Comparison of ENCODE assay signal across 10 mouse cellular contexts in genomic region chr13:60674911-60675310, GRCm38 (mm10).
DNase-seq lines count a peak whose midpoint lies in the region; ATAC-seq and TF ChIP-seq lines count a peak whose summit lies in the region.
"Had no signal": no experiment of that assay in that cellular context is flagged by ENCODE, and none has a peak within 500 bp of the region (broad histone marks: within the 10 kb centered on the region; RNA-seq: fewer than 3 reads in every experiment).

No protein-coding gene starts in this region.

- H3K4me1 ChIP-seq in embryonic facial prominence, embryonic 15.5 days: 0 out of 2 replicates have a peak, but pooled peaks cover 4% of the 10 kb centered on the region

- no peak overlapping the region for H3K27ac ChIP-seq in gastrocnemius, adult 2 months
- peak overlapping the region; percentile 17; the same call in 1 of the 2 replicates for H3K27ac ChIP-seq in embryonic facial prominence, embryonic 15.5 days (replicated peaks)

- no peak for DNase-seq in gastrocnemius, adult 2 months
- no peak for DNase-seq in gastrocnemius, adult 8-10 months (ENCODE audit: low spot score in 2 of 2)
- DNase-seq in kidney, postnatal 10 days: peak; percentile 76
- peak; percentile 41 for DNase-seq in lung, postnatal 10 days
- DNase-seq in thymus, postnatal 10 days (ENCODE audit: low spot score in 2 of 2): no peak
- DNase-seq in spleen, adult 12 weeks (ENCODE audit: low spot score): no peak
- DNase-seq in right cerebral cortex, postnatal 25 days: no peak
- DNase-seq: cerebellum, adult 11-12 months; thymus, postnatal 4 days had no signal

- peak overlapping the region; percentile 51 for H3K4me3 ChIP-seq in gastrocnemius, adult 2 months
- H3K4me3 ChIP-seq in embryonic facial prominence, embryonic 15.5 days (replicated peaks): no peak overlapping the region

- ATAC-seq in embryonic facial prominence, embryonic 15.5 days (ENCODE audit: insufficient number of reproducible peaks, low FRiP score, low TSS enrichment, low read depth): no peak

- TF ChIP-seq CTCF in gastrocnemius, adult 2 months (IDR thresholded peaks at IDR 0.05): no peak

- intact Hi-C loops in gastrocnemius, adult 2 months (cut with DNase I): loop anchor here (5.0 kb wide), 1 partner anchor 62 kb away; no protein-coding TSS in a partner anchor

- no peak overlapping the region for H3K9ac ChIP-seq in embryonic facial prominence, embryonic 15.5 days

- 24% methylated on average over 9 of the region's 9 CpGs for WGBS in embryonic facial prominence, embryonic 15.5 days

- H3K36me3 ChIP-seq in embryonic facial prominence, embryonic 15.5 days: no peaks in the 10 kb centered on the region

- H3K27me3 ChIP-seq in embryonic facial prominence, embryonic 15.5 days: no peaks in the 10 kb centered on the region

- H3K4me2 ChIP-seq in embryonic facial prominence, embryonic 15.5 days (replicated peaks): no peak overlapping the region

- no peaks in the 10 kb centered on the region for H3K9me3 ChIP-seq in embryonic facial prominence, embryonic 15.5 days (replicated peaks)

Comparison
In these comparisons a context has a peak if more than half of its experiments do, and no peak if none do; other contexts are left out.
1. DNase-seq: peak in kidney, postnatal 10 days (single experiment) and lung, postnatal 10 days (single experiment); none in gastrocnemius, adult 2 months (single experiment), gastrocnemius, adult 8-10 months (0 of 2), thymus, postnatal 10 days (0 of 2), spleen, adult 12 weeks (single experiment) and right cerebral cortex, postnatal 25 days (single experiment).